Mouse (Mus musculus): ENCODE measurements at regions not wholly inside any gene's neighbourhood (a gene's known extent, or its start where the extent isn't known, plus 50 kb on each side); places are given as distances from the start of the nearest gene placed in this dataset.
"Not testable (repeated sequence)": the region's sequence is repeated elsewhere in the genome, so short reads cannot be mapped to it uniquely, and the experiment has no call there.

DNA sequence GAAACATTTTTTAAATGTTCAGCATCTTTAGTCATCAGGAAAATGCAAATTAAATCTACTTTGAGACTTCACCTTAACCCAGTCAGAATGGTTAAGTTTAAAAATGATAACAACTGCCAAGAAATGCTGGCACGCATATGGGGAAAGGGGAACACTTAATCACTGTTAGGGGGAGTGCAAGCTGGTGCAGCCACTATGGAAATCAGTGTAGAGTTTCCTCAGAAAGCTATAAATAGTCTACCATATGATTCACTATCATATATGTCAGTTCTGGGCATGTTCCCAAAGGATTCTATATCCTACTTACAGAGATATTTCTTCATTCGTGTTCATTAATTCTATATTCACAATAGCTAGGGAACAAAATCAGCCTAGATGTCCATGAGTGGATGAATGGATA is 61.6 kb upstream of the Tra2b start:
- in situ Hi-C loops (cut with MboI; ENCODE audit: low pct_unique_long_range_greater_than_20kb in 1 of 2, low sequenced_read_pairs in 2 of 2, unreplicated experiment in 1 of 2) = no loop called here

DNA sequence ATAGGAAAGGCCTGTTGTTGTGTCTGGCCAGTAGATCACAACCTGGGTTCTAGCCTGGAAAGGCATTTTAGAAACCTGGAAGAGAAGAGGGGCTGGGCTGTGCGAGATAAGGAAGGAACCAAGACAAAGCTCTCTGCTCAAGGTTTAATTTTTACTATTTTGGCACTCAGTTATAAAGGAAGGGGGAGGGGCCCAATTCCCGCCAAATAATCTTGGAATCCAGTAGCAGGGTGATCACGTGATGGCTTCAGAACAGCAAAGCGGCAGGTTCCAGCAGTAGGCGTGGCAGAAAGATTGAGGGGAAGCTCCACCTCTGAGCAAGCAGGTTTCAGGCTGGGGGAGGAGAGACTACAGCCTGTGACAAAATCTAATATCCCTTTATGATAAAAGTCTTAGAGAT is 59.4 kb upstream of the Tra2b start:
- in situ Hi-C loops (cut with MboI; ENCODE audit: low pct_unique_long_range_greater_than_20kb in 1 of 2, low sequenced_read_pairs in 2 of 2, unreplicated experiment in 1 of 2) = not testable (repeated sequence)

- in situ Hi-C loops (cut with MboI; ENCODE audit: low pct_unique_long_range_greater_than_20kb in 1 of 2, low sequenced_read_pairs in 2 of 2, unreplicated experiment in 1 of 2) = loop anchor here (10.0 kb wide), 2 partner anchors 249 to 489 kb away; no protein-coding TSS in a partner anchor
Measured at GRCm38 (mm10) chr16:22316251-22316711, 50.5 kb upstream of the Tra2b start.
